Mouse (Mus musculus) neural tube, embryonic 11.5 days (tissue): ENCODE data around the gene Clcnkb. TPM values are rescaled to one million over a fixed set of nuclear protein-coding genes. Genes with fewer than 3 reads are reported as not detected.

Source experiments
- ATAC-seq: fragments of 200-750 bp; cut with Nextera tagmentation; 2 replicates; pipeline ENCODE4 v1.8.0; 2017; ENCODE audit warnings: moderate number of reproducible peaks, mild to moderate bottlenecking, moderate TSS enrichment, moderate library complexity; ENCODE audit not compliant: insufficient read depth, low FRiP score, low TSS enrichment
- DNase-seq: peaks from one replicate; pipeline ENCODE4 v3.0.0-alpha.2; 2015; ENCODE audit warnings: low spot score
- H3K27ac ChIP-seq: fragments of 300-500 bp; sonication (generic); 2 replicates; pipeline ENCODE4 v1.5.1; 2014; ENCODE audit warnings: low read depth, mild to moderate bottlenecking, low read length
- H3K27me3 ChIP-seq: fragments of 300-500 bp; sonication (generic); 2 replicates; pipeline ENCODE4 v1.6.1; 2014; ENCODE audit warnings: mild to moderate bottlenecking, low read length, mixed read lengths; ENCODE audit not compliant: control insufficient read depth, insufficient read depth
- H3K36me3 ChIP-seq: fragments of 300-500 bp; sonication (generic); 2 replicates; pipeline ENCODE4 v1.6.1; 2014; ENCODE audit warnings: mild to moderate bottlenecking, low read length, moderate library complexity, mixed read lengths; ENCODE audit not compliant: control insufficient read depth, insufficient read depth
- H3K4me1 ChIP-seq: fragments of 300-500 bp; sonication (generic); 2 replicates; pipeline ENCODE4 v1.6.1; 2014; ENCODE audit warnings: low read length, mixed read lengths; ENCODE audit not compliant: control insufficient read depth, insufficient read depth
- H3K4me2 ChIP-seq: fragments of 300-500 bp; sonication (generic); 2 replicates; pipeline ENCODE4 v1.6.1; 2014; ENCODE audit warnings: low read depth, mild to moderate bottlenecking, moderate library complexity
- H3K4me3 ChIP-seq: fragments of 300-500 bp; sonication (generic); 2 replicates; pipeline ENCODE4 v1.5.1; 2014; ENCODE audit warnings: low read depth, low read length
- H3K9ac ChIP-seq: fragments of 300-500 bp; sonication (generic); 2 replicates; pipeline ENCODE4 v1.6.1; 2014; ENCODE audit warnings: mild to moderate bottlenecking, low read length
- H3K9me3 ChIP-seq: fragments of 300-500 bp; sonication (generic); 2 replicates; pipeline ENCODE4 v1.6.1; 2016; ENCODE audit warnings: low read length; ENCODE audit not compliant: control insufficient read depth
- WGBS: fragments of 180-500 bp; shearing (Covaris S2); extraction: QIAGEN DNeasy Blood & Tissue Kit; methylation state at CpG from one replicate; pipeline ENCODE4 v1.1.7; 2014; 5-methylcytosine and 5-hydroxymethylcytosine counted together
- polyA plus RNA-seq: library from polyadenylated mRNA; unstranded; fragments of >200 nt; fragmentation: Nextera tagmentation; extraction: Ambion mirVana; gene quantifications from 2 replicates; pipeline ENCODE4 v1.2.1, GENCODE M21; 2014

Clcnkb gene
- polyA plus RNA-seq, 1 experiment from 2014 or later = not detected

DNA sequence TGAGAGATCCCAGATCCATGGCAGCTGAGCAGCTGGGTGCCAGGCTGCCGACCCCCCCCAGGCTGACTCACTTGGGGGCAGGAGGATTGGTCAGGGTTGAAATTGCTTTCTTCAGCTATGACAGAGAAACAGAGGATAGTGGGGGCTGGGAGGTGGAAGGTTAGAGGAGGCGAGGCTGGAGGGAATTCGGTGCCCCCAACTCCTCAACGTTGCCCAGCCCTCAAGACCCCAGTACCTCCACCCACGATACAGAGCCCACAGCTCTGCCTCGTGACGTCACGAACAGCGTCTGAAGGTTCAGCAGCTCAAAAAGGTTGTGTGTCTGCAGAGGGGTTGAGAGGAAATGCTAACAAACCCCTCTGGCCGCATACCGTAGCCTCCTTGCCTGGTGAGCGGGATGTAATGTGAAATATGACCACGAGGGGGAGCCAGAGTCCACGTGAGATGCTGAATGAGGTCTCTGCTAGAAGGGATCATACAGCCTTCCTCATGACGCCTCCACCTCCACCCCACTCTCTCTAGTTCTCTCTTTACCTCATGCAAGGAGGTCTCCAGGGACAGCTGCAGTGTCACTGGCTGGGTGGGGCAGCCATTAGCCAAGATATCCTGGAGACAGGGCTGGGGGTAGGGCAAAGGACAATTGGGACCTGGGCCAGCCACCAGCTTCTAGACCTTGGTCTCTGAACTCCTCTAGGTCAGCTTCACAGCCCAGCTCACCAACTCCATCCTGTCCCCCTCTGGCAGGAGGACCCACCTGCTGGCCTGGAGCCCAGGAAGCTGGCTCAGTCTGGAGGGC is 11.1 kb downstream of the Clcnkb start:
- 15% methylated on average over 15 of the region's 15 CpGs for WGBS
- DNase-seq (peak; percentile 89), ATAC-seq (peak; percentile 61)
- peaks cover 5% of the 10 kb centered on the region; the same call in 1 of the 2 replicates for H3K27me3 ChIP-seq
- H3K4me3 ChIP-seq = no peak overlapping the region
- H3K9me3 ChIP-seq = no peaks in the 10 kb centered on the region
- H3K36me3 ChIP-seq = no peaks in the 10 kb centered on the region
- H3K4me1 ChIP-seq = no peaks in the 10 kb centered on the region
- no peak overlapping the region for H3K9ac ChIP-seq
- H3K4me2 ChIP-seq = 0 out of 2 replicates have a peak overlapping the region, but pooled peaks have one; percentile 3
- H3K27ac ChIP-seq = no peak overlapping the region

DNA sequence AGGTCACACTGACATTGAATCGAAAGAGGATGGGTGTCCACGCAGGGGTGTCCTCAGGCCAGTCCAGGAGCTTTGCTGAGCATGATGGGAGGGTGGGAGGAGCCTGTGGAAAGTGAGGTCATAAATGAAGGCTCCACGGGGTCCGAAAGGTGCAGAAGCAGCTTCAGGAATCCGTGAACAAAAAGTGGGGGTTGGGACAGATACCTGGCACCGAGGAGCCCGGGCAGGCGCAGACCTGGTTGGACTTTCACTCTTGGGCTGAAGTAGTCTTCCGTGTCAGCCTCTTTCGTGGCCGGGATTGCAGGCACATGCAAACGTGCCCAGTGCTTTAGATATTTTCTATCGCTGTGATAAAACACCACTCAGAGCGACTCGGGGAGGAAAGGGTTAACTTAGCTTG is 15.6 kb downstream of the Clcnkb start:
- Histone ChIP-seq H3K36me3 (no peaks in the 10 kb centered on the region), H3K4me3 (no peak overlapping the region), H3K27me3 (peaks cover 5% of the 10 kb centered on the region; the same call in 1 of the 2 replicates), H3K4me1 (no peaks in the 10 kb centered on the region), H3K4me2 (no peak overlapping the region), H3K27ac (no peak overlapping the region), H3K9ac (no peak overlapping the region), H3K9me3 (no peaks in the 10 kb centered on the region)
- WGBS = 87% methylated on average over 15 of the region's 15 CpGs
- ATAC-seq = no peak
- no peak for DNase-seq

DNA sequence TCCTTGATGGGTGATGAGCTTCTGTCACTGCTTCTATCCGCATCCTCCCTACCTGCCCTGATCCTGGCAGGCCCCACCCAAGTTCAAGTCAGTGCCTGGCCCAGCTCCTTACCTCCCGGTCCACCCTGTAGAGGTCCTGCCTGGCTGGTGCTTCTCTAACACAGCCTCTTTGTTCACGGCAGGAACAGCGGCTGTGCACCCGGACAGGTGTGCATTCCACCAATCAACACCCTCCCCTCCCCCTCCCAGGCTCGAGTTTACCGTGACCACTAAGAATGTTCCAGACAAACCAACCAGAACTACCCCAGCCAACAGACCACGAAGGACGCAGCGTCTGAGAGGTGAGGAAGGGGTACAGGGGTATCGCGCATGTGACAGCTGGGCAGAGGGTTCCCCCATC is 17.3 kb downstream of the Clcnkb start, which contains the start of gene Clcnka:
Gene Clcnka, minus strand, starts transcription at position 180 of the 400 bp plus-strand sequence.
- 67% methylated on average over 12 of the region's 12 CpGs for WGBS
- Histone ChIP-seq H3K27me3 (0 out of 2 replicates have a peak, but pooled peaks cover 2% of the 10 kb centered on the region), H3K36me3 (no peaks in the 10 kb centered on the region), H3K4me1 (no peaks in the 10 kb centered on the region), H3K4me2 (no peak within 1 kb of the TSS), H3K27ac (no peak within 1 kb of the TSS), H3K4me3 (no peak within 1 kb of the TSS), H3K9me3 (no peaks in the 10 kb centered on the region), H3K9ac (no peak within 1 kb of the TSS)
- ATAC-seq = no peak
- no peak for DNase-seq

DNA sequence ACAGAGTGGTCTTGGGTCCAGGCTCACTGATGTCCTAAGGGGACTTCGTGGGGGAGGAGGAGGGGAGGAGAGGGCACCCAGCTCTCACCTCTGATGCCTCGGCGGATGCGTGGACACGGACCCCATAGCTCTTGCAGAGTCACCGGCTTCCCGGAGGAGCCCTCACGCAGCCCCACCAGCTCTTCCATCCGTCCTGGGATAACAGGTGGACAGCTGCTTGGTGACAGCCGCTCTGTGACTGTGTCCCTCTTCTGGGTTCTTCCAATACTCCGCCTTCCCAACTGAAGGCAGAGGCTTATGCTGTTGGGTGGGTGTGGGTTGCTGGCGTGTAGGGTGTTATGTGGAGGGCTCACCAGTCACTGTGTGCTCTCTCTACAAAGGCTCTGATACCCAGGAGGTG is 18.0 kb downstream of the Clcnkb start:
- no peak overlapping the region for H3K27ac ChIP-seq
- H3K9me3 ChIP-seq = no peaks in the 10 kb centered on the region
- H3K4me2 ChIP-seq = no peak overlapping the region
- no peaks in the 10 kb centered on the region for H3K4me1 ChIP-seq
- H3K27me3 ChIP-seq = 0 out of 2 replicates have a peak, but pooled peaks cover 2% of the 10 kb centered on the region
- ATAC-seq (no peak), DNase-seq (no peak)
- no peak overlapping the region for H3K9ac ChIP-seq
- H3K36me3 ChIP-seq = no peaks in the 10 kb centered on the region
- no peak overlapping the region for H3K4me3 ChIP-seq
- 78% methylated on average over 12 of the region's 12 CpGs for WGBS

DNA sequence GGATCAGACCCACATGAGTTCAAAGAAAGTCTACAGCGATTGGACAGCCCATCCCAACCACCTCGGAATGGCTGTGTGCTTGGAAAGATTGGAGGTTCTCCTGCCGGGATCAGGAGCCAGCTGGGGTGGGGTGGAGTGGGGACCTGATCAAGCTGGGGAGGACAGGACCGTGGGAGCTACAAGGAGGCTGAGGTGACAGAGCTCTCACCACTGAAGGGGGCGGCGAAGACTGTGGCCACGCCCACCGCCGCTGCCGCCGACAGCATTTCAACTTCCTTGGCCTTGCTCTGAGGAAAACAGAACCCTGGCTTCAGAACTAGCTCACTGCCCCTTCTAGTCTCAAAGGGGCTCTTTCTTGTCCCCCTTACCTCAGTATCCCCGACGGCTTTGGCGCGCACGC is 21.1 kb downstream of the Clcnkb start:
- Histone ChIP-seq H3K9ac (no peak overlapping the region), H3K27me3 (0 out of 2 replicates have a peak, but pooled peaks cover 4% of the 10 kb centered on the region), H3K9me3 (no peaks in the 10 kb centered on the region), H3K4me1 (no peaks in the 10 kb centered on the region), H3K4me2 (no peak overlapping the region), H3K4me3 (no peak overlapping the region; the same call in 1 of the 2 replicates), H3K27ac (no peak overlapping the region), H3K36me3 (no peaks in the 10 kb centered on the region)
- no peak for ATAC-seq
- no peak for DNase-seq
- WGBS = 20% methylated on average over 16 of the region's 16 CpGs

DNA sequence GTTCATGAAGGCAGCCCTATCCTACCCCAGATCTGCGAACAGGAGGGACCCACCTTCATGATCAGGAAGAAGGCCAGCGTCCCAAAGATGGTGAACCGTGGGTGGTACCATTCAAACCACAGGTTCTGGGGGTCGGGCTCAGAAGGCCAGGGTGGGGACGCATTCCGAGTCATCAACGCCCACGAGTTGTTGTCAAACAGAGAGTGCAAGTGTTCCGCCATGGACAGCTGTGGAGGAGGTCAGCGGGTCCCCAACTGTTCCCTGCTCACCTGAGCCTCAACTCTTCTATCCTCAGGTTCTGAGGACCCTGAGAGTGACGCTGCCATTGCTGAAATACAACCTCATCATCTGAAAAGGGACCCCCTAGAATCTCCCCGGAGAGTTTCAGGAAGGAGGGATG is 24.5 kb downstream of the Clcnkb start:
- ATAC-seq = no peak
- Histone ChIP-seq H3K27ac (no peak overlapping the region), H3K9ac (no peak overlapping the region), H3K27me3 (0 out of 2 replicates have a peak, but pooled peaks cover 4% of the 10 kb centered on the region), H3K9me3 (no peaks in the 10 kb centered on the region), H3K4me3 (no peak overlapping the region), H3K36me3 (no peaks in the 10 kb centered on the region), H3K4me1 (no peaks in the 10 kb centered on the region), H3K4me2 (no peak overlapping the region)
- no peak for DNase-seq
- WGBS = 81% methylated on average over 12 of the region's 12 CpGs

DNA sequence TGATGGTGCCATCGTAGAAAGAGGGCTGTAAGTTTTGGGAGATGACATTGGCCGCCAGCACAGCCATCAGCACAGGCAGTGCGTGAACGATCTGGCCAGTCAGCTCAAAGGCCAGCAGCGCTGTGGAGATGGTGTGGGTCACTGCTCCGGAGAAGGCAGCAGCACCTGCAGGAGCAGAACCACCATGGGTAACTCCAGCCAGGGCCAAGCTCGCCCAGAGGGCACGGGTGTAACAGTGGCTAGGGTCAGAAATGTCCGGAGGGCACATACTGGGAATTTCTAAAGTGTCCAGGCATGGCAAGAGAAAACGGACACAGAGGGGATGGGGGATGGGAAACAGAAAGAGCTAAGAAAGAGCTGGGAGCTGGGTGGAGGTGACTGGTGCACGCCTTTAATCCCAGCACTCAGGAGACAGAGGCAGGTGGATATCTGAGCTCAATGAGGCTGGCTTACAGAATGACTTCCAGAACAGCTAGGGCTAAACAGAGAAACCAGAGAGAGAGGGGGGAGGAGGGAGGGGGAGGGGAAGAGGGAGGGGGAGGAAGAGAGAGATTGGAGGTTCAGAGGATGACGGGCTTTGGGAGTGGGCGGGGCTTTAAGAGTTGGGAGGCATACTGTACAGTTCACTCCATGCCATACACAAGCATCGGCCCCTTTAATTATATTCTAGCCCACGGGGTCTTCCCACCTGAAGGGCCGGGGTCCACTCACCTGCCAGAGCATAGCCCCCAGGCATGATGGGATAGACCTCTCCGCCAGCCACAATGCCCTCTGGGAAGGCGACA is 26.3 kb downstream of the Clcnkb start:
- no peak overlapping the region for H3K4me2 ChIP-seq
- H3K9me3 ChIP-seq = no peaks in the 10 kb centered on the region
- no peak overlapping the region for H3K9ac ChIP-seq
- WGBS = 69% methylated on average over 18 of the region's 18 CpGs
- no peak overlapping the region for H3K27ac ChIP-seq
- H3K4me1 ChIP-seq = no peaks in the 10 kb centered on the region
- DNase-seq = no peak
- H3K27me3 ChIP-seq = peaks cover 8% of the 10 kb centered on the region; the same call in 1 of the 2 replicates
- H3K36me3 ChIP-seq = no peaks in the 10 kb centered on the region
- 0 out of 2 replicates have a peak, but pooled peaks have one; percentile 24 for ATAC-seq
- H3K4me3 ChIP-seq = no peak overlapping the region

DNA sequence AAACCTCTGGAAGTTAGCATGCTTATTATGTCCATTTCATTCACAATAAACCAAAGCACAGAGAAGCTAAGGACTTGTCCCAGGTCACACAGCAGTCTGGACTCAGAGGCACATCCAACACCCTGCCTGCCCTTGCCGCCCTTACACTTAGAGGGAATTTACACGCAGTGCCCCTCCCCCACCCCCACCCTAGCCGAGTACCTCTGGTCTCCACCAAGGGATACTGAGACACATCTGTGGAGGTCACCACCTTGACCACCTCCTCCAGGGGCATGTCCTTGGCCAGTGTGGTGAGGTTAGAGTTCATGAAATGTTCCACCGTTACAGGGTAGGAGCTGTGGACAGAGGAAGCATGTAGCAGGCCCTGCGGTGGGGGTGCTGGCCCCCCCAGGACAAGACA is 27.9 kb downstream of the Clcnkb start:
- H3K9ac ChIP-seq = no peak overlapping the region
- H3K27me3 ChIP-seq = peaks cover 23% of the 10 kb centered on the region
- WGBS = 71% methylated on average over 5 of the region's 5 CpGs
- H3K9me3 ChIP-seq = no peaks in the 10 kb centered on the region
- no peaks in the 10 kb centered on the region; the same call in 1 of the 2 replicates for H3K4me1 ChIP-seq
- H3K4me3 ChIP-seq = no peak overlapping the region
- H3K4me2 ChIP-seq = no peak overlapping the region
- ATAC-seq = no peak
- H3K27ac ChIP-seq = no peak overlapping the region
- no peaks in the 10 kb centered on the region for H3K36me3 ChIP-seq
- no peak for DNase-seq
